Mouse (Mus musculus) natural killer cell, adult 2 months (primary cell): ENCODE results near the gene Tex50.

Experiments used
- DNase-seq, 2 experiments: peaks; one replicate each; pipeline ENCODE4 v3.0.0; 2022; ENCODE audit warnings: low spot score in 2 of 2

The Tex50 gene

DNA sequence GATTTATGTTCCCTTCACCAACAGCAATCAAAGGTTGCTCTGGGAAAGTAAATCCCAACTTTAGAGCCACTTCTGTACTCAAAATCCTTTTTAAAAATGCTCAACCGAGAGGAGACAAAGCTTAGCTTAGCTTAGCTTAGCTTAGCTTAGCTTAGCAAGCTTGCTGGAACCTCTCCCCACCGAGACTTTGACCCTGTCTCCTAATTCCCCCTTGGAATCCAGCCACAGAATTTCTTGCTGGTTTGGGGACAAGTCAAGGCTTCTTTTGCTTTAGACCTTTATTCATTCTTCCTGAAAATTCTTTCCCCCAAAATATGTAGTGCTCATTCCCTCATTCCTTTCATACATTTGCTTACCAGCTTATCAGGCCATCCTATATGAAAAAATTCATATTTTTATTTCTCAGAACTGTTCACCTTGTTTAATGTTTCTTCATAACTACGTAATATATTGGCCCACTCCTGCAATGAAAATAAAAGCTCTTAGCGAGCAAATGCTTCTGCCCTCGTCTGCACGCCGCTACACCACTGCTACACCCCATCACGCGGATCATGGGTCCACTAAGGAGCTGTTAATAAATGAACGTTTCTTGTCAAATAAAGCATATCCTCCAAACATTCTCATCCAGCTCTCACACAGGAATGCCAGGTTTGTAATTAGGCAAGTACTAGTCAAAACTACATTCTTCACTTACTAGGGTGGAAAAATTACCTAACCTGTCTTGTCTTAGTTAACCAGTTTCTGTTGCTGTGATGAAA, 36.3 kb downstream of the Tex50 start:
- DNase-seq, result no peak

DNA sequence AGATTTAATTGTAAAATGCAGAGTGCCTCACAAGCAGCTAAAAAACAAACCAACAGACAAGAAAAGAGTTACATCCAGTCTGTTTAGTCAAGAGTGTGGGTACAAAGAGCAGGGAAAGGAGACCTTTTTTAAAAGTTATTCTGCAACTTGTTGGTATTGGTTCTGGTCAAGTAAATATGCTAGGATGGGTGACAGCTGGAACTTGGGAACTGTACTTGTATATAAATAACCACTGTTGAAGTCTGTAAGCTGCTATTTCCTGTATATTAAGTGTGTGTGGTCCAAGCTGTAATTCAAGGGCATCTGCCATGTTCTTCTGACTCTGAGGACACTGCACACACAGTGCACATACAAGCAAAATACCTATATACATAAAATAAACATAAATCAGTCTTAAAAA, 44.5 kb downstream of the Tex50 start:
- DNase-seq, result no peak

DNA sequence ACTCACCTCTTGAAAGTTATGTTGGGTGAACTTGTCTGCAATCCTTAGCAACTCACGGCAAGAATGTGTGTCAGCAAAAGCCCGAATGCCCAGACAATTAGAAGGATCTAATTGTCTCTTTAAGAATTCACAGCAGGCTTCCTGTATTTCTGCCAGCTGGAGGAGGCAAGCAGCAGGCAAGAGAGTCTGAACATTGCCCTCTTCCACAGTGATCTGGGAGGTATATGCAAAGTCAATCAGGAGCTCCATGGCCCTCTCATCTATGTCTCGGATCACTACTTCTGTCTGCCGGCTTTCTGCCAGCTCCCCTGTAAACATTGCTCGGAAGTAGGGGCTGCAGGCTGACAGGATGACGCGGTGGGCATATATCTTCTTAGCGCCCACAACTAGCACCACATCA, 49.9 kb downstream of the Tex50 start:
- no peak for DNase-seq
